In genomic region chr16:30236091-30236699, GRCm38 (mm10) we compare ENCODE assay signal across 8 mouse cellular contexts. TPM values are rescaled to one million over a fixed set of nuclear protein-coding genes. Genes with fewer than 3 reads are reported as not detected.
DNase-seq lines count a peak whose midpoint lies in the region; ATAC-seq and TF ChIP-seq lines count a peak whose summit lies in the region.

No protein-coding gene starts in this region.

- no peaks in the 10 kb centered on the region for H3K36me3 ChIP-seq in erythroblast, embryonic 14.5 days (ENCODE audit: control insufficient read depth)
- no peaks in the 10 kb centered on the region for H3K36me3 ChIP-seq in heart, embryonic 13.5 days
- H3K36me3 ChIP-seq in liver, embryonic 13.5 days: no peaks in the 10 kb centered on the region
- no peaks in the 10 kb centered on the region for H3K36me3 ChIP-seq in stomach, embryonic 15.5 days

- peak; percentile 74 for DNase-seq in CD4-positive helper T cell, adult 2 months (ENCODE audit: low read depth, low spot score)
- DNase-seq in brain, embryonic 14.5 days (ENCODE audit: low read depth): peak; percentile 80
- peak; percentile 91 for DNase-seq in kidney, postnatal 10 days
- DNase-seq in liver, embryonic 13.5 days: peak; percentile 58
- DNase-seq in neural tube, embryonic 10.5 days (ENCODE audit: extremely low spot score, low spot score): peak; percentile 96

- TF ChIP-seq POLR2A in brain, embryonic 14.5 days (IDR thresholded peaks at IDR 0.05; ENCODE audit: borderline replicate concordance, extremely low read depth, insufficient read depth, insufficient read length, poor library complexity, severe bottlenecking): no peak

- H3K9me3 ChIP-seq in erythroblast, embryonic 14.5 days (ENCODE audit: control insufficient read depth, low read length): no peaks in the 10 kb centered on the region
- H3K9me3 ChIP-seq in heart, embryonic 13.5 days: no peaks in the 10 kb centered on the region
- no peaks in the 10 kb centered on the region for H3K9me3 ChIP-seq in liver, embryonic 13.5 days (replicated peaks)
- no peaks in the 10 kb centered on the region for H3K9me3 ChIP-seq in stomach, embryonic 15.5 days

- H3K9ac ChIP-seq in heart, embryonic 13.5 days: peak overlapping the region; percentile 76
- peak overlapping the region; percentile 33; the same call in 1 of the 2 replicates for H3K9ac ChIP-seq in liver, embryonic 13.5 days
- peak overlapping the region; percentile 13; the same call in 1 of the 2 replicates for H3K9ac ChIP-seq in stomach, embryonic 15.5 days

- 0 out of 2 replicates have a peak, but pooled peaks have one; percentile 11 for ATAC-seq in heart, embryonic 13.5 days (ENCODE audit: extremely low read depth, insufficient number of reproducible peaks, low FRiP score, low TSS enrichment)
- peak; percentile 42; the same call in 1 of the 2 replicates for ATAC-seq in liver, embryonic 13.5 days (ENCODE audit: low read depth)
- peak; percentile 75 for ATAC-seq in stomach, embryonic 15.5 days (ENCODE audit: insufficient read depth, low FRiP score, low read depth)

- H3K4me2 ChIP-seq in heart, embryonic 13.5 days: peak overlapping the region; percentile 83
- peak overlapping the region; percentile 68 for H3K4me2 ChIP-seq in liver, embryonic 13.5 days
- H3K4me2 ChIP-seq in stomach, embryonic 15.5 days: peak overlapping the region; percentile 80

- 2% methylated on average over 33 of the region's 33 CpGs for WGBS in heart, embryonic 13.5 days
- WGBS in liver, embryonic 13.5 days (ENCODE audit: insufficient replicate concordance): 2% methylated on average over 32 of the region's 33 CpGs
- under 1% methylated on average over 33 of the region's 33 CpGs for WGBS in stomach, embryonic 15.5 days

- H3K4me3 ChIP-seq in erythroblast, embryonic 14.5 days (replicated peaks): peak overlapping the region; percentile 24
- H3K4me3 ChIP-seq in heart, embryonic 13.5 days: peak overlapping the region; percentile 53
- H3K4me3 ChIP-seq in liver, embryonic 13.5 days (replicated peaks): peak overlapping the region; percentile 40
- peak overlapping the region; percentile 40 for H3K4me3 ChIP-seq in stomach, embryonic 15.5 days (replicated peaks)

- H3K27ac ChIP-seq in heart, embryonic 13.5 days (replicated peaks): no peak overlapping the region
- H3K27ac ChIP-seq in liver, embryonic 13.5 days: no peak overlapping the region
- H3K27ac ChIP-seq in stomach, embryonic 15.5 days: peak overlapping the region; percentile 62

- TF ChIP-seq CTCF in brain, embryonic 14.5 days (IDR thresholded peaks at IDR 0.05; ENCODE audit: borderline replicate concordance, extremely low read depth, insufficient read depth, insufficient read length): peak; percentile 94

- H3K4me1 ChIP-seq in erythroblast, embryonic 14.5 days (ENCODE audit: control insufficient read depth): peaks cover 2% of the 10 kb centered on the region
- H3K4me1 ChIP-seq in heart, embryonic 13.5 days: peaks cover 28% of the 10 kb centered on the region
- peaks cover 17% of the 10 kb centered on the region for H3K4me1 ChIP-seq in liver, embryonic 13.5 days (replicated peaks)
- H3K4me1 ChIP-seq in stomach, embryonic 15.5 days: peaks cover 25% of the 10 kb centered on the region

- H3K27me3 ChIP-seq in erythroblast, embryonic 14.5 days (ENCODE audit: control insufficient read depth): peaks cover 36% of the 10 kb centered on the region
- peaks cover 79% of the 10 kb centered on the region for H3K27me3 ChIP-seq in heart, embryonic 13.5 days (replicated peaks)
- H3K27me3 ChIP-seq in liver, embryonic 13.5 days: peaks cover 37% of the 10 kb centered on the region
- no peaks in the 10 kb centered on the region for H3K27me3 ChIP-seq in stomach, embryonic 15.5 days (replicated peaks)

RNA-seq across cellular contexts. Expression of gene Cpn2, which starts 31.1 kb away (rescaled TPM):
- not detected in 2 replicates for polyA plus RNA-seq in brain, embryonic 14.5 days (2012; rRNA removed)
- polyA plus RNA-seq in erythroblast, embryonic 14.5 days (2012): 0.01 TPM in 1 of 2 replicates, not detected in the other
- 0.08 TPM in 1 of 2 replicates, not detected in the other for polyA plus RNA-seq in heart, embryonic 13.5 days (2015; fragmentation: Nextera tagmentation; extraction: Ambion mirVana)
- polyA plus RNA-seq in liver, embryonic 13.5 days (2015; fragmentation: Nextera tagmentation; extraction: Ambion mirVana): 1.7 TPM in 2 replicates
- 0.14 and 0.33 TPM in 2 replicates for polyA plus RNA-seq in stomach, embryonic 15.5 days (2015; fragmentation: Nextera tagmentation; extraction: Ambion mirVana)

RNA-seq across cellular contexts. Expression of gene Lrrc15, which starts 46.9 kb away (rescaled TPM):
- 0.15 and 0.41 TPM in 2 replicates for polyA plus RNA-seq in brain, embryonic 14.5 days (2012; rRNA removed)
- not detected in 2 replicates for polyA plus RNA-seq in erythroblast, embryonic 14.5 days (2012)
- polyA plus RNA-seq in heart, embryonic 13.5 days (2015; fragmentation: Nextera tagmentation; extraction: Ambion mirVana): 0.15 and 0.24 TPM in 2 replicates
- 0.08 TPM in 1 of 2 replicates, not detected in the other for polyA plus RNA-seq in liver, embryonic 13.5 days (2015; fragmentation: Nextera tagmentation; extraction: Ambion mirVana)
- polyA plus RNA-seq in stomach, embryonic 15.5 days (2015; fragmentation: Nextera tagmentation; extraction: Ambion mirVana): 0.39 and 0.49 TPM in 2 replicates

Comparison
In these comparisons a context has a peak if more than half of its experiments do, and no peak if none do; other contexts are left out.
1. ATAC-seq: peak in every context shown above with its lines; median percentile 75 in stomach, embryonic 15.5 days; 42 in liver, embryonic 13.5 days; 11 in heart, embryonic 13.5 days.
2. H3K9ac ChIP-seq: peak in every context shown above with its lines; median percentile 76 in heart, embryonic 13.5 days; 33 in liver, embryonic 13.5 days; 13 in stomach, embryonic 15.5 days.